Mouse (Mus musculus) stomach, embryonic 16.5 days (tissue): ENCODE measurements at regions not wholly inside any gene's neighbourhood (a gene's known extent, or its start where the extent isn't known, plus 50 kb on each side); places are given as distances from the start of the nearest gene placed in this dataset.
"Not testable (repeated sequence)": the region's sequence is repeated elsewhere in the genome, so short reads cannot be mapped to it uniquely, and the experiment has no call there.

Source experiments
- ATAC-seq: fragments of 200-750 bp; cut with Nextera tagmentation; 2 replicates; pipeline ENCODE4 v1.8.0; 2017; ENCODE audit warnings: moderate number of reproducible peaks, moderate TSS enrichment; ENCODE audit not compliant: insufficient read depth, low FRiP score
- H3K27ac ChIP-seq: fragments of 300-500 bp; sonication (generic); 2 replicates; pipeline ENCODE4 v1.5.1; 2014; ENCODE audit warnings: low read length
- H3K27me3 ChIP-seq: fragments of 300-500 bp; sonication (generic); 2 replicates; pipeline ENCODE4 v1.6.1; 2014; ENCODE audit warnings: low read length, control low read depth, mixed read lengths; ENCODE audit not compliant: control insufficient read depth, insufficient read depth
- H3K36me3 ChIP-seq: fragments of 300-500 bp; sonication (generic); 2 replicates; pipeline ENCODE4 v1.6.1; 2014; ENCODE audit warnings: low read length; ENCODE audit not compliant: control insufficient read depth, insufficient read depth
- H3K4me1 ChIP-seq: fragments of 300-500 bp; sonication (generic); 2 replicates; pipeline ENCODE4 v1.6.1; 2014; ENCODE audit warnings: low read length, control low read depth, mixed read lengths; ENCODE audit not compliant: control insufficient read depth, insufficient read depth
- H3K4me2 ChIP-seq: fragments of 300-500 bp; sonication (generic); 2 replicates; pipeline ENCODE4 v1.6.1; 2014; ENCODE audit warnings: low read depth, low read length, mixed read lengths
- H3K4me3 ChIP-seq: fragments of 300-500 bp; sonication (generic); replicated peaks from 2 replicates; pipeline ENCODE4 v1.5.1; 2014; ENCODE audit warnings: mild to moderate bottlenecking, low read length
- H3K9ac ChIP-seq: fragments of 300-500 bp; sonication (generic); 2 replicates; pipeline ENCODE4 v1.6.1; 2014; ENCODE audit warnings: low read length
- H3K9me3 ChIP-seq: fragments of 300-500 bp; sonication (generic); replicated peaks from 2 replicates; pipeline ENCODE4 v1.6.1; 2016; ENCODE audit warnings: low read length, control low read depth; ENCODE audit not compliant: control insufficient read depth
- WGBS: fragments of 180-500 bp; shearing (Covaris S2); extraction: QIAGEN DNeasy Blood & Tissue Kit; methylation state at CpG from one replicate; pipeline ENCODE4 v1.1.7; 2014; 5-methylcytosine and 5-hydroxymethylcytosine counted together

DNA sequence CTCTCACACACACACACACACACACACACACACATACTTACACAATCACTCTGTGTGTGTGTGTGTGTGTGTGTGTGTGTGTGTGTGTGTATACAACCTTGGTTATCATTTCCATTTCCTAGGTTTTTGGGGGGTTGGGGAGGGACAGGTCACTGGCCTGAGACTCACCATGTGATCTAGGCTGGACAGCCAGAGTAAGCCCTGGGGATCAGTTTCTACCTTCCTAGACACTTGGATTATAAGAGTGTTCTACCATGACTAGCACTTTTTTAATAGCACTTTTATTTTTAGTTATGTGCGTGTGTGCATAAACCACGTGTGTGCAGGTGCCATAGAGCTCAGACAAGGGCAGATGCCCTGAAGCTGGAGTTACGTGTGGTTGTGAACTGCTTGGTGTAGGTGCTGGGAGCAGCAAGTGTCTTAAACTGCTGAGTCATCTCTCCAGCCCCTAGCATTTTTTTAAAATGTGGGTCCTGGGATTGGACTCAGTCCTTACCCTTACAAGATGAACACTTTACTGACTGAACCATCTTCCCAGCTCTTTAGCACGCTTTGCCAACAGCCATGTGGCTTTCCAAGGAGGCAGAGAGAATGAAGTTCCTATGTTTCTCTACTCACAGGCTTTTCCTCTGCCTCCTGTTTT, 105.1 kb upstream of the Syt13 start:
- no peaks in the 10 kb centered on the region for H3K9me3 ChIP-seq
- no peak for ATAC-seq
- no peaks in the 10 kb centered on the region for H3K27me3 ChIP-seq
- H3K9ac ChIP-seq, result no peak overlapping the region
- H3K4me3 ChIP-seq, result no peak overlapping the region
- no peak overlapping the region for H3K27ac ChIP-seq
- WGBS, result 77% methylated on average over 4 of the region's 4 CpGs
- 0 out of 2 replicates have a peak, but pooled peaks cover 3% of the 10 kb centered on the region for H3K4me1 ChIP-seq
- no peak overlapping the region for H3K4me2 ChIP-seq
- no peaks in the 10 kb centered on the region for H3K36me3 ChIP-seq

DNA sequence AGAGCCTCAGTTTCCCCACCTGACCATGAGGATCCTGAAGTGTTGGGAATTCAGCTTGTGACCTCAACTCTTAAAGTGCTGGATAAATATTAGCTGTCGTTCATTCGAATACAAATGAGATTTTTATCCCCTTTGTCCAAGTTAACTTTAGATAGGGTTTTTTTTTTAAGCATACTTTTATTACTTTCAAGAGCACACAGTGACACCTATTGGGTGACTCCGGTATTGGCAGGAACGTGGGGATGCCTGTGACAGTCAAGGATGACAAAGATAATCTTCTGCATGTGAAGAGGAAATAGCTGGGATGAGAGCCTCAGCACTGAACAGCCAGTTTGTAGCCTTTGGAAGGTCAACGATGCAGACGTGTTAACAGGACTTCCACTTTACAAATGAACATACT, 103.9 kb upstream of the Syt13 start:
- WGBS, result 12% methylated on average over 6 of the region's 6 CpGs
- H3K9me3 ChIP-seq, H3K4me2 ChIP-seq, H3K4me3 ChIP-seq, H3K27ac ChIP-seq, H3K9ac ChIP-seq, ATAC-seq, H3K4me1 ChIP-seq, H3K36me3 ChIP-seq, H3K27me3 ChIP-seq: not testable (repeated sequence)

DNA sequence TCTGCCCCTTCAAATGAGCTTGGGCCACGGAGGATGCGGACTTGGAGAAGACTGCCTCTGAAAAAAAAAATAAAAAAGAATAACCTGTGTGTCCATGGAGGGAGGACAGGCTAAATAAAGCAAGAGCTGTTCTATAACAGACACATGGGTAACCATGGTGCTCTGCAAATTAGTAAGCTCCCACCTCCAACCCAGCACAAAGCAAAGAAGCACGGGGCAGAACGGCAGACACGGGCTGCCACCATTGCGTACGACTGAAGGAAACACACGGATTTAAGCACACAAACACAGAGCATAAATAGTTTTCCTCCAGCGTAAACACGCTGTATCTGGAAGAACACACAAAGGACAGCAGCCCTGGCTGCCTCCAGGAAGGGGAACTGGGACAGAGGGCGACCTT, 101.9 kb upstream of the Syt13 start:
- WGBS, result 30% methylated on average over 11 of the region's 11 CpGs
- Histone ChIP-seq H3K36me3 (no peaks in the 10 kb centered on the region), H3K9me3 (no peaks in the 10 kb centered on the region), H3K4me1 (no peaks in the 10 kb centered on the region), H3K4me2 (no peak overlapping the region), H3K27me3 (no peaks in the 10 kb centered on the region), H3K9ac (no peak overlapping the region), H3K4me3 (no peak overlapping the region), H3K27ac (no peak overlapping the region)
- ATAC-seq, result no peak

DNA sequence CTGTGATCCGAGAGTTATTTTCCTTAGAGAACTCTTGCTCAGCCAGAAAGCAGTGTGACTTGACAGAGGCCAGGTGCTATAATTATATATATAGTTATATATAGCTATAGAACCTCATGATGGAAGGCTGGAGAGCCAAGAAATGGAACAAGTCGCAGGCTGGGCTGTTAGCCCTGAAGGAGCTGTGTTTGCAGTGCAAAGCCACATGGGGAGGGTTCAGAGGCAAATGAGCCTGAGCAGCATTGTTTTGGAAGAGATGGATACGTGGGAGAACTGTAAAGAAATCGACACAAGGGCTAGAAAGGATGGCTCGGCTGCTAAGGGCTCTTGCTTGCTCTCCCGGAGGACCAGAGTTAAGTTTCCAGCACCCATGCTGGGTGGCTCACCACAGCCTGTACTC, 95.3 kb upstream of the Syt13 start:
- H3K27me3 ChIP-seq, result no peaks in the 10 kb centered on the region
- H3K4me1 ChIP-seq, result no peaks in the 10 kb centered on the region
- no peak overlapping the region for H3K9ac ChIP-seq
- WGBS, result 62% methylated on average over 6 of the region's 6 CpGs
- H3K36me3 ChIP-seq, result no peaks in the 10 kb centered on the region
- no peak overlapping the region for H3K4me3 ChIP-seq
- ATAC-seq, result no peak
- no peak overlapping the region for H3K4me2 ChIP-seq
- H3K27ac ChIP-seq, result no peak overlapping the region
- no peaks in the 10 kb centered on the region for H3K9me3 ChIP-seq

DNA sequence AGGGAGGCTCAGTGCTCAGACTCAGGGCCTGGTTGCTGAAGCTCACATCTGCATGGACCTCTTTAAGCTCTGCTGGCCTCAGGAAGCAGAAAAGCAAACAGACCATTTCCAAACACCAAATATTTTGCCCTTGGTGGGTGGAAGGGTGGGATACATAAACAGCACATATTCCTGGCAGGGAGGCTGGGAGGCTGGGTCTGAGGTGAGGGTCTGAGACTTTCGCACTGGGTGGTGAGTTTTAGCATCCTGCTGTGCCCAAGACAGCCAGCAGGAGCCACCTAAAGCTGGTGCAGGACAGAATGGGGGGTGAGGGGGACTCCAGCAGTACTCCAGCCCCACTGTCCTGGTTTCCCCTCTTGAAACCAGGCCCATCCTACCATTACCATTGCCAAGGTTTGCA, 90.6 kb upstream of the Syt13 start:
- H3K9ac ChIP-seq, result no peak overlapping the region
- no peak overlapping the region for H3K27ac ChIP-seq
- no peak overlapping the region for H3K4me3 ChIP-seq
- H3K4me1 ChIP-seq, result peaks cover 7% of the 10 kb centered on the region; the same call in 1 of the 2 replicates
- no peak for ATAC-seq
- no peaks in the 10 kb centered on the region for H3K36me3 ChIP-seq
- WGBS, result 78% methylated on average over 1 of the region's 1 CpGs
- H3K27me3 ChIP-seq, result no peaks in the 10 kb centered on the region
- H3K4me2 ChIP-seq, result no peak overlapping the region
- no peaks in the 10 kb centered on the region for H3K9me3 ChIP-seq

DNA sequence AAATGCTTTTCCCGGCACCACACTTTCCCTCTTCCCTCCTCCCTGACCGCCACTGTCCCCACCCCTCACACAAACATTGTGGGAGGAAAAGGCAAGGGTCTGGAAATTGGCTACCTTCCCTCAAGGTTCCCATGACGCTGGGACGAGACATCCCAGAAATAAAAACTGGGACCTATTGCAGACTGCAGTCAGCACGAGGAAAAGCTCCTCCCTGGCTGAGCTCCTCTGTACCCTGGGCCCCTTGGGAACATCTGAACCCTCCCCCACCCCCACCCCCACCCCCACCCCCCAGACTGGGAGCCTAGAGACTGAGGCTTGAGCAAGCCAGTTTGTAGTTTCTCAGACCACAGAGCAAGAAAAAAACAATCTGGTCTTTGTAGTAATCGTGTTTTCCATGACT, 89.5 kb upstream of the Syt13 start:
- H3K4me2 ChIP-seq, result peak overlapping the region; percentile 1; the same call in 1 of the 2 replicates
- WGBS, result 7% methylated on average over 6 of the region's 6 CpGs
- H3K27ac ChIP-seq, result peak overlapping the region; percentile 5
- 0 out of 2 replicates have a peak overlapping the region, but pooled peaks have one; percentile 5 for H3K9ac ChIP-seq
- H3K36me3 ChIP-seq, result no peaks in the 10 kb centered on the region
- no peak overlapping the region for H3K4me3 ChIP-seq
- H3K9me3 ChIP-seq, result no peaks in the 10 kb centered on the region
- H3K4me1 ChIP-seq, result peaks cover 7% of the 10 kb centered on the region; the same call in 1 of the 2 replicates
- no peaks in the 10 kb centered on the region for H3K27me3 ChIP-seq
- peak; percentile 23; the same call in 1 of the 2 replicates for ATAC-seq

DNA sequence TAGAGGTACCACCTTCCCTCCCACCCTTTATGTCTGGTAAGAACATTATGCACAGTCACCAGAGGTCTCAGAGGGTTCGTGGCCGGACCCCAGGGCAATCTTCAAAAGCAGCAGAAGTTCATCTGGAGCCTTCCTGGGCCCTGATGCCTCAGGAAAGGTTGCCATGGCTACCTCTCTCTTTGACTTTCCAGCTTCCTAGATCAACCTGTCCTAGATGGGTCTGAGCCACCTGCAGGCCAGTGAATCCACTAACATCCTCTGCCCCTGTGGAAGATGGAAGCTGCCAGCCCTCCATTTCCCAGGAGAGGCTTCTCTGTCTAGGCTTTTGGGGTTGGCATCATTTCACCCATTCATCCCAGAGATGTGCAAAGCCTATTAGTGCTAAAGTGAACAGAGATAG, 84.8 kb upstream of the Syt13 start:
- Histone ChIP-seq H3K4me1 (peaks cover 6% of the 10 kb centered on the region; the same call in 1 of the 2 replicates), H3K27me3 (no peaks in the 10 kb centered on the region), H3K27ac (no peak overlapping the region), H3K4me2 (no peak overlapping the region), H3K9ac (no peak overlapping the region), H3K4me3 (no peak overlapping the region), H3K9me3 (no peaks in the 10 kb centered on the region), H3K36me3 (no peaks in the 10 kb centered on the region)
- WGBS, result 82% methylated on average over 2 of the region's 2 CpGs
- no peak for ATAC-seq

DNA sequence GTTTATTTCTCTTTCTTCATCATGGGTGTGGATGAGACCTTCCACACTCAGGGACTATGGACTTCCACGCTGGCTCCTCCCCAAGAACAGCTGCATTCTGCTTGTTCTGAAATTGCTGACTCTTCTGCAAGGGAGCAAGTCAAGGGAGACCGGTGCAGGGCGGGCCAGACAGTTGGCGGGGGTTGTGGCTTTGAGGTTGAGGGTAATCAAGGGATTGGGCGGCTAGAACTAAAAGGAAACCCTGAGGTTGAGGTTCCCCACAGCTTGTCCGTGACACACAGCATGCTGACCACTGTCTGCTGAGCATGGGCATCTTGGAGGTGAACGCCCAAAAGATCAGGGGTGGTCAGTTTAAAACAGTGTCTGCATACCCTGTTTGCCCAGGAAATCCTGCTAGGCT, 83.1 kb upstream of the Syt13 start:
- H3K4me2 ChIP-seq, result no peak overlapping the region
- 59% methylated on average over 7 of the region's 7 CpGs for WGBS
- no peak for ATAC-seq
- no peak overlapping the region for H3K27ac ChIP-seq
- no peak overlapping the region for H3K9ac ChIP-seq
- no peaks in the 10 kb centered on the region for H3K36me3 ChIP-seq
- no peaks in the 10 kb centered on the region for H3K9me3 ChIP-seq
- H3K27me3 ChIP-seq, result no peaks in the 10 kb centered on the region
- no peaks in the 10 kb centered on the region for H3K4me1 ChIP-seq
- H3K4me3 ChIP-seq, result no peak overlapping the region

DNA sequence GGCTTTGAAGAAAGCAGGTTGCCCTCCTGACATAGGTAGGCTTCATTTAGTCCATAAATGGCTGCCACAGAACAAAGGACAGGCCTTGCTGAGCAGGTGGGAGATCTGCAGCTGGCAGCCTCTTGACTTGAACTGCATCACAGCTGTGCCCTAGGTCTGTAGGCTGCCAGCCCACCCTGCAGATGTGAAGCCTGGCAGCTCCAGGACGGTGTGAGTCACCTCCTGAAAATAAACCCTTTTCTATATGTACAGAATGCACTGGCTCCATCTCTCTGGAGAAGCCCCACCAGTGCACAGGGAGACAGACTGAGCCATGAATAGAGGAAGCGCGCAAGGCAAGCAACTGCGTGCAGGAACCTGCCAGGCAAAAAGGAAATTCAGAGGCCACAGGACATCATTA, 78.7 kb upstream of the Syt13 start:
- Histone ChIP-seq H3K9me3 (no peaks in the 10 kb centered on the region), H3K27me3 (no peaks in the 10 kb centered on the region), H3K4me2 (no peak overlapping the region), H3K4me3 (no peak overlapping the region), H3K27ac (no peak overlapping the region), H3K36me3 (no peaks in the 10 kb centered on the region), H3K9ac (no peak overlapping the region), H3K4me1 (no peaks in the 10 kb centered on the region)
- ATAC-seq, result no peak
- WGBS, result 53% methylated on average over 4 of the region's 4 CpGs
